Mouse (Mus musculus): ENCODE measurements around the gene Elovl7. TPM values are rescaled to one million over a fixed set of nuclear protein-coding genes. Genes with fewer than 3 reads are reported as not detected.

The Elovl7 gene
- polyA plus RNA-seq, 1 experiment from 2014 or later, result 1.4 TPM

- Histone ChIP-seq H3K4me1 (peaks cover 25% of the 10 kb centered on the region), H3K36me3 (replicated peaks) (peaks cover 19% of the 10 kb centered on the region), H3K9me3 (no peaks in the 10 kb centered on the region), H3K4me3 (no peak overlapping the region), H3K27me3 (replicated peaks; ENCODE audit: low read depth, poor library complexity, severe bottlenecking) (no peaks in the 10 kb centered on the region), H3K27ac (replicated peaks) (no peak overlapping the region)
- no peak for DNase-seq (ENCODE audit: low spot score)
- 93% methylated on average over 8 of the region's 8 CpGs for whole genome bisulfite sequencing
Measured at GRCm38 (mm10) chr13:108319028-108319427, 104.8 kb downstream of the Elovl7 start.

GRCm38 (mm10) chr13:108320216-108320615 lies 106.0 kb downstream of the Elovl7 start:
- no peaks in the 10 kb centered on the region for H3K27me3 ChIP-seq (replicated peaks; ENCODE audit: low read depth, poor library complexity, severe bottlenecking)
- peaks cover 31% of the 10 kb centered on the region for H3K36me3 ChIP-seq (replicated peaks)
- no peaks in the 10 kb centered on the region for H3K9me3 ChIP-seq
- no peak overlapping the region for H3K4me3 ChIP-seq
- 93% methylated on average over 8 of the region's 8 CpGs for WGBS
- H3K27ac ChIP-seq (replicated peaks), result no peak overlapping the region
- DNase-seq (ENCODE audit: low spot score), result no peak
- peaks cover 25% of the 10 kb centered on the region for H3K4me1 ChIP-seq

GRCm38 (mm10) chr13:108322466-108322865 lies 108.3 kb downstream of the Elovl7 start:
- H3K27me3 ChIP-seq (replicated peaks; ENCODE audit: low read depth, poor library complexity, severe bottlenecking), result no peaks in the 10 kb centered on the region
- no peaks in the 10 kb centered on the region for H3K9me3 ChIP-seq
- DNase-seq (ENCODE audit: low spot score), result no peak
- peaks cover 52% of the 10 kb centered on the region for H3K36me3 ChIP-seq (replicated peaks)
- 94% methylated on average over 2 of the region's 2 CpGs for WGBS
- no peak overlapping the region for H3K27ac ChIP-seq (replicated peaks)
- no peak overlapping the region for H3K4me3 ChIP-seq
- peaks cover 10% of the 10 kb centered on the region for H3K4me1 ChIP-seq

GRCm38 (mm10) chr13:108323317-108323716 lies 109.1 kb downstream of the Elovl7 start:
- Histone ChIP-seq H3K27me3 (replicated peaks; ENCODE audit: low read depth, poor library complexity, severe bottlenecking) (no peaks in the 10 kb centered on the region), H3K27ac (replicated peaks) (no peak overlapping the region), H3K9me3 (no peaks in the 10 kb centered on the region), H3K4me1 (peaks cover 4% of the 10 kb centered on the region; the same call in 1 of the 2 replicates), H3K36me3 (replicated peaks) (peaks cover 52% of the 10 kb centered on the region), H3K4me3 (no peak overlapping the region)
- 95% methylated on average over 2 of the region's 2 CpGs for WGBS
- DNase-seq (ENCODE audit: low spot score), result no peak

- Histone ChIP-seq H3K4me1 (peaks cover 4% of the 10 kb centered on the region; the same call in 1 of the 2 replicates), H3K4me3 (no peak overlapping the region), H3K27ac (replicated peaks) (no peak overlapping the region), H3K9me3 (no peaks in the 10 kb centered on the region), H3K36me3 (replicated peaks) (peaks cover 56% of the 10 kb centered on the region), H3K27me3 (replicated peaks; ENCODE audit: low read depth, poor library complexity, severe bottlenecking) (no peaks in the 10 kb centered on the region)
- no peak for DNase-seq (ENCODE audit: low spot score)
- WGBS, result 92% methylated on average over 22 of the region's 22 CpGs
Measured at GRCm38 (mm10) chr13:108323866-108324829, 109.9 kb downstream of the Elovl7 start.

- Histone ChIP-seq H3K9me3 (no peaks in the 10 kb centered on the region), H3K27me3 (replicated peaks; ENCODE audit: low read depth, poor library complexity, severe bottlenecking) (no peaks in the 10 kb centered on the region), H3K4me3 (no peak overlapping the region), H3K36me3 (replicated peaks) (peaks cover 54% of the 10 kb centered on the region), H3K4me1 (peaks cover 4% of the 10 kb centered on the region; the same call in 1 of the 2 replicates), H3K27ac (replicated peaks) (no peak overlapping the region)
- 94% methylated on average over 5 of the region's 5 CpGs for WGBS
- DNase-seq (ENCODE audit: low spot score), result no peak
Measured at GRCm38 (mm10) chr13:108325871-108326270, 111.7 kb downstream of the Elovl7 start.

GRCm38 (mm10) chr13:108326351-108326750 lies 112.1 kb downstream of the Elovl7 start:
- no peaks in the 10 kb centered on the region for H3K9me3 ChIP-seq
- 95% methylated on average over 10 of the region's 10 CpGs for WGBS
- H3K27me3 ChIP-seq (replicated peaks; ENCODE audit: low read depth, poor library complexity, severe bottlenecking), result no peaks in the 10 kb centered on the region
- peaks cover 4% of the 10 kb centered on the region; the same call in 1 of the 2 replicates for H3K4me1 ChIP-seq
- DNase-seq (ENCODE audit: low spot score), result no peak
- H3K27ac ChIP-seq (replicated peaks), result no peak overlapping the region
- peaks cover 52% of the 10 kb centered on the region for H3K36me3 ChIP-seq (replicated peaks)
- H3K4me3 ChIP-seq, result no peak overlapping the region

- Histone ChIP-seq H3K9me3 (no peaks in the 10 kb centered on the region), H3K4me1 (peaks cover 4% of the 10 kb centered on the region; the same call in 1 of the 2 replicates), H3K4me3 (no peak overlapping the region), H3K27ac (replicated peaks) (no peak overlapping the region), H3K36me3 (replicated peaks) (peaks cover 56% of the 10 kb centered on the region), H3K27me3 (replicated peaks; ENCODE audit: low read depth, poor library complexity, severe bottlenecking) (no peaks in the 10 kb centered on the region)
- DNase-seq (ENCODE audit: low spot score), result no peak
- WGBS, result 91% methylated on average over 7 of the region's 7 CpGs
Measured at GRCm38 (mm10) chr13:108327047-108327446, 112.8 kb downstream of the Elovl7 start.

GRCm38 (mm10) chr13:108328406-108329180 lies 114.4 kb downstream of the Elovl7 start:
- 92% methylated on average over 21 of the region's 21 CpGs for WGBS
- H3K27me3 ChIP-seq (replicated peaks; ENCODE audit: low read depth, poor library complexity, severe bottlenecking), result no peaks in the 10 kb centered on the region

GRCm38 (mm10) chr13:108329693-108330092 lies 115.5 kb downstream of the Elovl7 start:
- DNase-seq (ENCODE audit: low spot score), result no peak
- peaks cover 6% of the 10 kb centered on the region for H3K4me1 ChIP-seq
- peaks cover 66% of the 10 kb centered on the region for H3K36me3 ChIP-seq (replicated peaks)
- WGBS, result 69% methylated on average over 3 of the region's 3 CpGs
- no peaks in the 10 kb centered on the region for H3K27me3 ChIP-seq (replicated peaks; ENCODE audit: low read depth, poor library complexity, severe bottlenecking)
- H3K9me3 ChIP-seq, result no peaks in the 10 kb centered on the region
- H3K27ac ChIP-seq (replicated peaks), result no peak overlapping the region
- H3K4me3 ChIP-seq, result no peak overlapping the region

More at GRCm38 (mm10) chr13:108328406-108329180, 114.4 kb downstream of the Elovl7 start:
- H3K27ac ChIP-seq (replicated peaks), result no peak overlapping the region
- H3K9me3 ChIP-seq, result no peaks in the 10 kb centered on the region
- H3K4me3 ChIP-seq, result no peak overlapping the region
- H3K36me3 ChIP-seq (replicated peaks), result peaks cover 71% of the 10 kb centered on the region
- DNase-seq (ENCODE audit: low spot score), result no peak
- H3K4me1 ChIP-seq, result no peaks in the 10 kb centered on the region
